Mouse (Mus musculus) hematopoietic multipotent progenitor cell, adult 10-12 weeks (in vitro differentiated cells): Measurements from ENCODE around the gene Gspt2. TPM values are rescaled to one million over a fixed set of nuclear protein-coding genes. Genes with fewer than 3 reads are reported as not detected.

Experiments used
- polyA plus RNA-seq: library from polyadenylated mRNA; stranded (reverse); fragments of >175 nt; gene quantifications from 2 replicates; pipeline ENCODE4 v1.2.3, GENCODE M21; 2012; ENCODE audit warnings: low replicate concordance

Gene Gspt2
- 3.8 and 21.9 TPM in 2 replicates for polyA plus RNA-seq

GRCm38 (mm10) chrX:94635961-94636563 lies at the start of gene Gspt2:
Gene Gspt2 (plus strand): TSS chrX:94636069.

Other genes starting within 250 kb of the Gspt2 start
- 13.4 and 16.9 TPM in 2 replicates for gene Maged1, start 93.9 kb upstream of the Gspt2 start, polyA plus RNA-seq
- 1.9 and 5.1 TPM in 2 replicates for gene Zxdb, start 88.5 kb downstream of the Gspt2 start, polyA plus RNA-seq